Mouse (Mus musculus): Measurements from ENCODE around the gene Csf2ra. TPM values are rescaled to one million over a fixed set of nuclear protein-coding genes. Genes with fewer than 3 reads are reported as not detected.

Csf2ra gene
- total and polyA plus RNA-seq, 3 experiments, result 2.3 to 10.4 (median 4.3) TPM

GRCm38 (mm10) chr19:61226928-61227854 is 1.0 kb downstream of the Csf2ra start:
- peak; percentile 99 for DNase-seq (ENCODE audit: extremely low read depth)
- peaks cover 3 to 25% of the 10 kb centered on the region in 2 experiments for H3K36me3 ChIP-seq (replicated peaks in 1 of 2; ENCODE audit: control insufficient read depth in 1 of 2, insufficient read depth in 1 of 2, low read length in 1 of 2)
- no peak overlapping the region for H3K9ac ChIP-seq (ENCODE audit: insufficient read depth, low read depth)
- H3K27ac ChIP-seq (ENCODE audit: insufficient read depth, low read depth), result peak overlapping the region; percentile 57
- in situ Hi-C loops (cut with MboI; ENCODE audit: low pct_ligation_motif_present, low pct_unique_long_range_greater_than_20kb, low sequenced_read_pairs) (no loop called here), dilution Hi-C loops (cut with MboI; ENCODE audit: extremely low pct_ligation_motif_present, extremely low pct_unique_long_range_greater_than_20kb, low sequenced_read_pairs) (no loop called here)
- H3K4me1 ChIP-seq (ENCODE audit: control insufficient read depth in 1 of 2, insufficient read depth in 2 of 2), result peaks cover 0 to 10% of the 10 kb centered on the region in 2 experiments; a peak in 2 of 4 replicates
- peak overlapping the region; percentile 31 to 70 (median 45) for H3K4me3 ChIP-seq (replicated peaks in 1 of 3; ENCODE audit: low read depth in 2 of 3, low read length in 2 of 3, poor library complexity in 1 of 3)
- H3K79me2 ChIP-seq (replicated peaks; ENCODE audit: control insufficient read depth, extremely low read depth, insufficient read depth, poor library complexity, severe bottlenecking), result no peaks in the 10 kb centered on the region
- TF ChIP-seq JUND (conservative IDR thresholded peaks at IDR 0.05; ENCODE audit: low read depth, low read length) (peak; percentile 59), ETS1 (conservative IDR thresholded peaks at IDR 0.05; ENCODE audit: low read depth, low read length) (0 out of 2 replicates have a peak, but pooled peaks have one; percentile 10), POLR2AphosphoS2 (IDR thresholded peaks at IDR 0.05; ENCODE audit: low read depth, low read length) (no peak), NELFE (IDR thresholded peaks at IDR 0.05; ENCODE audit: low read depth, low read length) (peak; percentile 29; the same call in 1 of the 2 replicates), USF2 (conservative IDR thresholded peaks at IDR 0.05; ENCODE audit: low read depth, low read length) (no peak), TCF12 (IDR thresholded peaks at IDR 0.05; ENCODE audit: low read depth, low read length) (no peak), JUN (IDR thresholded peaks at IDR 0.05; ENCODE audit: insufficient read depth, low read depth, low read length) (peak; percentile 21; the same call in 1 of the 2 replicates), MAX (IDR thresholded peaks at IDR 0.05; ENCODE audit: low read length) (no peak), POLR2A (IDR thresholded peaks at IDR 0.05; ENCODE audit: low read depth, low read length) (0 out of 2 replicates have a peak, but pooled peaks have one; percentile 29), CTCF (conservative IDR thresholded peaks at IDR 0.05 in 1 of 2, IDR thresholded peaks at IDR 0.05 in 1 of 2; ENCODE audit: low read depth in 2 of 2, low read length in 2 of 2) (no peak), ELF1 (IDR thresholded peaks at IDR 0.05; ENCODE audit: low read depth, low read length) (peak; percentile 75), RCOR1 (conservative IDR thresholded peaks at IDR 0.05; ENCODE audit: low read depth, low read length) (no peak)
- H3K27me3 ChIP-seq (replicated peaks), result no peaks in the 10 kb centered on the region
- no peak overlapping the region for H3K4me2 ChIP-seq (ENCODE audit: insufficient read depth, low read depth, poor library complexity, severe bottlenecking)
- peaks cover 30% of the 10 kb centered on the region for H3K9me3 ChIP-seq (replicated peaks; ENCODE audit: low read length)

- Histone ChIP-seq H3K4me2 (ENCODE audit: insufficient read depth, low read depth, poor library complexity, severe bottlenecking) (no peak overlapping the region), H3K27ac (ENCODE audit: insufficient read depth, low read depth) (no peak overlapping the region), H3K36me3 (replicated peaks in 1 of 2; ENCODE audit: control insufficient read depth in 1 of 2, insufficient read depth in 1 of 2, low read length in 1 of 2) (peaks cover 3 to 25% of the 10 kb centered on the region in 2 experiments), H3K79me2 (replicated peaks; ENCODE audit: control insufficient read depth, extremely low read depth, insufficient read depth, poor library complexity, severe bottlenecking) (no peaks in the 10 kb centered on the region), H3K4me3 (replicated peaks in 1 of 3; ENCODE audit: low read depth in 2 of 3, low read length in 2 of 3, poor library complexity in 1 of 3) (peak overlapping the region in 1 of 3 experiments; percentile 70), H3K9me3 (replicated peaks; ENCODE audit: low read length) (peaks cover 30% of the 10 kb centered on the region), H3K4me1 (ENCODE audit: control insufficient read depth in 1 of 2, insufficient read depth in 2 of 2) (peaks cover 0 to 10% of the 10 kb centered on the region in 2 experiments; a peak in 2 of 4 replicates), H3K27me3 (replicated peaks) (no peaks in the 10 kb centered on the region), H3K9ac (ENCODE audit: insufficient read depth, low read depth) (no peak overlapping the region)
- in situ Hi-C loops (cut with MboI; ENCODE audit: low pct_ligation_motif_present, low pct_unique_long_range_greater_than_20kb, low sequenced_read_pairs) (no loop called here), dilution Hi-C loops (cut with MboI; ENCODE audit: extremely low pct_ligation_motif_present, extremely low pct_unique_long_range_greater_than_20kb, low sequenced_read_pairs) (no loop called here)
- no peak for TF ChIP-seq MAZ (IDR thresholded peaks at IDR 0.05; ENCODE audit: low read depth, low read length)
- TF ChIP-seq JUND (conservative IDR thresholded peaks at IDR 0.05; ENCODE audit: low read depth, low read length), result no peak
- no peak for TF ChIP-seq MYC (IDR thresholded peaks at IDR 0.05; ENCODE audit: low read depth, low read length)
- no peak for TF ChIP-seq TCF12 (IDR thresholded peaks at IDR 0.05; ENCODE audit: low read depth, low read length)
- no peak for TF ChIP-seq BHLHE40 (IDR thresholded peaks at IDR 0.05; ENCODE audit: low read depth, low read length)
- TF ChIP-seq MXI1 (IDR thresholded peaks at IDR 0.05; ENCODE audit: low read depth, low read length), result no peak
- TF ChIP-seq RAD21 (IDR thresholded peaks at IDR 0.05; ENCODE audit: low read depth, low read length), result no peak
- TF ChIP-seq USF1 (IDR thresholded peaks at IDR 0.05; ENCODE audit: low read depth, low read length), result no peak
- no peak for TF ChIP-seq ELF1 (IDR thresholded peaks at IDR 0.05; ENCODE audit: low read depth, low read length)
- no peak for TF ChIP-seq MAX (IDR thresholded peaks at IDR 0.05; ENCODE audit: low read length)
- TF ChIP-seq EP300 (IDR thresholded peaks at IDR 0.05; ENCODE audit: low read length), result no peak
- TF ChIP-seq KAT2A (IDR thresholded peaks at IDR 0.05; ENCODE audit: insufficient replicate concordance, low read length), result no peak
- TF ChIP-seq ZMIZ1 (IDR thresholded peaks at IDR 0.05; ENCODE audit: low read depth, low read length), result no peak
- no peak for TF ChIP-seq NELFE (IDR thresholded peaks at IDR 0.05; ENCODE audit: low read depth, low read length)
- no peak for DNase-seq (ENCODE audit: extremely low read depth)
These were observed 1.8 kb downstream of the Csf2ra start for GRCm38 (mm10) chr19:61226401-61226927.
